Mouse (Mus musculus) neural tube, embryonic 13.5 days (tissue): ENCODE measurements around the gene Dlx2. TPM values are rescaled to one million over a fixed set of nuclear protein-coding genes. Genes with fewer than 3 reads are reported as not detected.

Source experiments
- ATAC-seq: fragments of 200-750 bp; cut with Nextera tagmentation; 2 replicates; pipeline ENCODE4 v1.8.0; 2017; ENCODE audit warnings: low read depth, mild to moderate bottlenecking, moderate TSS enrichment, moderate library complexity
- H3K27ac ChIP-seq: fragments of 300-500 bp; sonication (generic); replicated peaks from 2 replicates; pipeline ENCODE4 v1.5.1; 2015; ENCODE audit warnings: moderate library complexity, mild to moderate bottlenecking, inconsistent platforms
- H3K27me3 ChIP-seq: fragments of 300-500 bp; sonication (generic); 2 replicates; pipeline ENCODE4 v1.6.1; 2015; ENCODE audit warnings: mild to moderate bottlenecking, inconsistent platforms
- H3K36me3 ChIP-seq: fragments of 300-500 bp; sonication (generic); 2 replicates; pipeline ENCODE4 v1.6.1; 2015; ENCODE audit warnings: mild to moderate bottlenecking, inconsistent platforms
- H3K4me1 ChIP-seq: fragments of 300-500 bp; sonication (generic); replicated peaks from 2 replicates; pipeline ENCODE4 v1.6.1; 2015; ENCODE audit warnings: inconsistent platforms
- H3K4me2 ChIP-seq: fragments of 300-500 bp; sonication (generic); 2 replicates; pipeline ENCODE4 v1.6.1; 2015; ENCODE audit warnings: inconsistent platforms, mild to moderate bottlenecking, moderate library complexity
- H3K4me3 ChIP-seq: fragments of 300-500 bp; sonication (generic); 2 replicates; pipeline ENCODE4 v1.5.1; 2015; ENCODE audit warnings: mild to moderate bottlenecking, inconsistent platforms
- H3K9ac ChIP-seq: fragments of 300-500 bp; sonication (generic); 2 replicates; pipeline ENCODE4 v1.6.1; 2015; ENCODE audit warnings: moderate library complexity, mild to moderate bottlenecking, inconsistent platforms
- H3K9me3 ChIP-seq: fragments of 300-500 bp; sonication (generic); 2 replicates; pipeline ENCODE4 v1.6.1; 2016; ENCODE audit warnings: inconsistent platforms
- WGBS: fragments of 180-500 bp; shearing (Covaris S2); methylation state at CpG from one replicate; pipeline ENCODE4 v1.1.7; 2015; 5-methylcytosine and 5-hydroxymethylcytosine counted together
- polyA plus RNA-seq: library from polyadenylated mRNA; unstranded; fragments of >200 nt; fragmentation: Nextera tagmentation; extraction: Ambion mirVana; gene quantifications from 2 replicates; pipeline ENCODE4 v1.2.1, GENCODE M21; 2015

Dlx2 gene
- polyA plus RNA-seq, 1 experiment from 2014 or later: 0.22 TPM

- Histone ChIP-seq H3K4me3 (no peak overlapping the region), H3K9me3 (no peaks in the 10 kb centered on the region), H3K27ac (no peak overlapping the region), H3K27me3 (peaks cover 97% of the 10 kb centered on the region), H3K4me1 (peaks cover 23% of the 10 kb centered on the region), H3K4me2 (no peak overlapping the region), H3K36me3 (no peaks in the 10 kb centered on the region), H3K9ac (no peak overlapping the region)
- no peak for ATAC-seq
- 10% methylated on average over 5 of the region's 5 CpGs for WGBS
Measured at GRCm38 (mm10) chr2:71533094-71533493, 13.5 kb downstream of the Dlx2 start.

- Histone ChIP-seq H3K9me3 (no peaks in the 10 kb centered on the region), H3K4me2 (no peak overlapping the region), H3K4me1 (peaks cover 23% of the 10 kb centered on the region), H3K4me3 (no peak overlapping the region), H3K36me3 (no peaks in the 10 kb centered on the region), H3K27me3 (peaks cover 96% of the 10 kb centered on the region), H3K9ac (no peak overlapping the region), H3K27ac (no peak overlapping the region)
- no peak for ATAC-seq
- 1% methylated on average over 43 of the region's 43 CpGs for WGBS
Measured at GRCm38 (mm10) chr2:71531990-71532970, 14.3 kb downstream of the Dlx2 start.

GRCm38 (mm10) chr2:71531124-71531590, 15.4 kb downstream of the Dlx2 start:
- peaks cover 96% of the 10 kb centered on the region for H3K27me3 ChIP-seq
- H3K27ac ChIP-seq: no peak overlapping the region
- H3K4me1 ChIP-seq: peaks cover 23% of the 10 kb centered on the region
- 2% methylated on average over 12 of the region's 12 CpGs for WGBS
- H3K36me3 ChIP-seq: no peaks in the 10 kb centered on the region
- H3K4me2 ChIP-seq: no peak overlapping the region
- no peak overlapping the region for H3K4me3 ChIP-seq
- no peak for ATAC-seq
- H3K9me3 ChIP-seq: no peaks in the 10 kb centered on the region
- H3K9ac ChIP-seq: no peak overlapping the region

GRCm38 (mm10) chr2:71530391-71531123, 16.0 kb downstream of the Dlx2 start:
- Histone ChIP-seq H3K9ac (no peak overlapping the region), H3K4me1 (peaks cover 23% of the 10 kb centered on the region), H3K36me3 (no peaks in the 10 kb centered on the region), H3K4me3 (peak overlapping the region; percentile 39; the same call in 1 of the 2 replicates), H3K27me3 (peaks cover 98% of the 10 kb centered on the region), H3K4me2 (peak overlapping the region; percentile 64), H3K27ac (no peak overlapping the region), H3K9me3 (no peaks in the 10 kb centered on the region)
- ATAC-seq: no peak
- WGBS: under 1% methylated on average over 34 of the region's 34 CpGs

- H3K9me3 ChIP-seq: no peaks in the 10 kb centered on the region
- H3K4me1 ChIP-seq: peaks cover 23% of the 10 kb centered on the region
- WGBS: under 1% methylated on average over 57 of the region's 60 CpGs
- peaks cover 99% of the 10 kb centered on the region for H3K27me3 ChIP-seq
- no peak overlapping the region for H3K27ac ChIP-seq
- no peak overlapping the region for H3K9ac ChIP-seq
- H3K36me3 ChIP-seq: no peaks in the 10 kb centered on the region
- H3K4me2 ChIP-seq: peak overlapping the region; percentile 64
- peak overlapping the region; percentile 39 for H3K4me3 ChIP-seq
- peak; percentile 77 for ATAC-seq
Measured at GRCm38 (mm10) chr2:71529511-71530351, 16.8 kb downstream of the Dlx2 start.

- H3K27ac ChIP-seq: no peak overlapping the region
- ATAC-seq: peak; percentile 57
- no peaks in the 10 kb centered on the region for H3K36me3 ChIP-seq
- peak overlapping the region; percentile 39 for H3K4me3 ChIP-seq
- peaks cover 99% of the 10 kb centered on the region for H3K27me3 ChIP-seq
- H3K9ac ChIP-seq: no peak overlapping the region
- no peaks in the 10 kb centered on the region for H3K9me3 ChIP-seq
- peaks cover 23% of the 10 kb centered on the region for H3K4me1 ChIP-seq
- under 1% methylated on average over 55 of the region's 57 CpGs for WGBS
- H3K4me2 ChIP-seq: peak overlapping the region; percentile 64
Measured at GRCm38 (mm10) chr2:71528714-71529510, 17.6 kb downstream of the Dlx2 start.

- under 1% methylated on average over 26 of the region's 26 CpGs for WGBS
- no peaks in the 10 kb centered on the region for H3K36me3 ChIP-seq
- H3K9ac ChIP-seq: no peak within 1 kb of the TSS
- peak within 1 kb of the TSS; percentile 39 for H3K4me3 ChIP-seq
- H3K4me1 ChIP-seq: peaks cover 23% of the 10 kb centered on the region
- ATAC-seq: no peak
- no peak within 1 kb of the TSS for H3K27ac ChIP-seq
- peak within 1 kb of the TSS; percentile 64 for H3K4me2 ChIP-seq
- H3K9me3 ChIP-seq: no peaks in the 10 kb centered on the region
- H3K27me3 ChIP-seq: peaks cover 99% of the 10 kb centered on the region
Measured at GRCm38 (mm10) chr2:71528014-71528713, 18.4 kb downstream of the Dlx2 start, which contains the start of gene Dlx1. Dlx1 (plus strand) TSS chr2:71528113.

GRCm38 (mm10) chr2:71527323-71528013, 19.1 kb downstream of the Dlx2 start:
- Histone ChIP-seq H3K4me3 (no peak overlapping the region), H3K4me2 (no peak overlapping the region)
- WGBS: 3% methylated on average over 24 of the region's 24 CpGs

GRCm38 (mm10) chr2:71526595-71527322, 19.8 kb downstream of the Dlx2 start:
- H3K27me3 ChIP-seq: peaks cover 98% of the 10 kb centered on the region
- no peaks in the 10 kb centered on the region for H3K36me3 ChIP-seq
- H3K9ac ChIP-seq: no peak overlapping the region
- H3K4me3 ChIP-seq: no peak overlapping the region
- H3K27ac ChIP-seq: no peak overlapping the region
- H3K9me3 ChIP-seq: no peaks in the 10 kb centered on the region
- ATAC-seq: no peak
- peaks cover 23% of the 10 kb centered on the region for H3K4me1 ChIP-seq
- H3K4me2 ChIP-seq: no peak overlapping the region
- WGBS: 4% methylated on average over 10 of the region's 10 CpGs

More at GRCm38 (mm10) chr2:71527323-71528013, 19.1 kb downstream of the Dlx2 start:
- Histone ChIP-seq H3K27ac (no peak overlapping the region), H3K36me3 (no peaks in the 10 kb centered on the region), H3K9me3 (no peaks in the 10 kb centered on the region), H3K9ac (no peak overlapping the region), H3K27me3 (peaks cover 99% of the 10 kb centered on the region), H3K4me1 (peaks cover 23% of the 10 kb centered on the region)
- ATAC-seq: no peak
